Mouse (Mus musculus) MN1 (cell line): ENCODE results near the gene Gabrr1.
A peak's percentile ranks its signal among the peaks of the same experiment; 100 is the strongest.
"Not testable (repeated sequence)": the region's sequence is repeated elsewhere in the genome, so short reads cannot be mapped to it uniquely, and the experiment has no call there.

Experiments
- DNase-seq: peaks from one replicate; pipeline ENCODE4 v3.0.0-alpha.2; 2016; ENCODE audit warnings: low spot score

The Gabrr1 gene

DNA sequence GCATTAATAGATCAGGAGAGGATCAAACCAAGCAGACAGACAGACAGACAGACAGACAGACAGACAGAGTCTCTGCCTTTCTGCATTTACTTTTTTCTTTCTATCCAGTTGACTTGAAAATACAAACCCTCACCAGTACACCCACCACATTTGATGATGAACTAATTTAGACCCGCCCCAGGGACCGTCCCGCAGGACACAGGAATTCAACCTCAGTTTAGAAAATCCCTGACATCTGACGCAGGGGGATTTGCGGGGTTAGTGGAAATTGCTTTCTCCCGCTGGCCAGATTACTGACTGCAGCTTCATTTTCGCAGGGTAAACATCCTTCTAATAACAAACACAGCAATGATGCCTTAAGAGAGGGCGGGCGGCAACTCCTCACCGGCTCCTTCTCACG is at the start of gene Gabrr1:
Gene Gabrr1 (plus strand): TSS at position 301 of the 400 bp plus-strand sequence.
- DNase-seq = no peak

GRCm38 (mm10) chr4:33099118-33099694 is 33.1 kb upstream of the Gabrr1 start:
- DNase-seq = no peak

DNA sequence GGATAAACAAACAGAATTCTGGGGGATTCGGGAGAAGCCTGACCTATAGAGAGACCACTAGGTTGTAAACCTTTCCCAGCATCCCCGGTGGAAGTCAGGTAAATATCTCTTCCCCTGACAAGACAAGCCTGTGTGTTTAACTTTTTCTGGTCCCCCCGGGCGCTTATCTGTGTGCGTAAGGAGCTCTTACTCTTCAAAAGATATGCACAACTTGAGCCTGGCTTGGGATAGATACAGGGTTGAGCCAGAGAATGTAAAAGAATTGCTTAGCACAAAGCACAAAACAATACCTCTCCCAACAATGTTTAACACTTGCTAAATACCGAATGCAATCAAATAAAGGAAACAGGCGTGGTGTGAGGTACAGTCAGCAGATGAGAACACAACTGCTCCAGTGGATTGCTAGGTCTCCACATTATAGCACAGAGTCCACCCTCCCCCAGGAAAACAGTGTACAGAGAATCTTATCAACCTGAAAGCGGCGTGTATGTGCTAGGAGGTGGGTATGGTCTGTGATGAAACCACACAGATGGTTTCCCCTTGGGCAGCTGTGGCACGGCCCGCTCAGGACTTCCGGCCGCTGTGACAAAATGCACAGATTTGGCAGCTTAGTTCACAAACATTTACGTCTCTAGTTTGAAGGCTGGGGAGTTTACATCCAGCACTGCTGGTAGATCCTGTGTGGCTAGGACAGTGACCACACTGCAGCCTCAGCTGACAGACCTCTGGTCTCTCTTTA is 22.4 kb upstream of the Gabrr1 start:
- DNase-seq = no peak

DNA sequence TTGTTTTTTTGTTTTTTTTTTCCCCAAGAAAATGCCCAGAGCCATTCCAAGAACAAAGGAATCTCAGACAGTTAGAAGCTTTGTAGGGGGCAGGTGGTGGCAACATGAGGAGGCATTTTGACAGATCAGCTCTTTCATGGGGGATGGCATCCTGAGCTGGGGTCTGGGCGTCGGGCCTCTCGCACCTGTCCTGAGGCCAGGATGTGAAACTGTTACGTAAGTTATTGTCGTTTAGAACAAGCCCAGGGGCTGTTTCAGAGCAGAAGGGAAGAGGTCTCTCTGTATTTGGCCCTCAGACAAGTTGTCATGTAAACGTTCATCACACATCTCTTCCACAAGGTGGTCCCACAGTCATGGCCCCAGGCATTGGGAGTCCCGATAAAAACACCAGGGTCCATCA is 21.5 kb upstream of the Gabrr1 start:
- DNase-seq = no peak

DNA sequence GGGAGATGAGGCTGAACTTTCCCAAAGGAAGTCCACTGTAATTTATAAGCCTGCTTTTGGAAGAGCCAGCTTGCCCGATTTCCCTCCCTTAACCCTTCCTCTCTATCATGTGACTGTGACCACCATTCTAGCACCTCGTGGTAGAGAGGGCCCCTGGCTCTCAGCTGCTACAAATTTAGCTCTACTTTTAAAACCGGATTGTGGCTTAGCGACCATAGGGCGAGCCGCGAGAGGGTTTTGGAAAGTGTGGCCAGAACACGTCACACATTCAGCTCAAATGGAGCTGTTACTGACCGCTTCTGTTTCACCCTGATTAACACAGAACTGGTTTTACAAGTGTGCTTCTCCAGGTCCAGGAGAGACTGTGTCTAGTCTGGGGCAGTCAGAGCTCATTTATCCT is 21.0 kb upstream of the Gabrr1 start:
- no peak for DNase-seq

- not testable (repeated sequence) for DNase-seq
Measured at GRCm38 (mm10) chr4:33112866-33113265, 19.5 kb upstream of the Gabrr1 start.

DNA sequence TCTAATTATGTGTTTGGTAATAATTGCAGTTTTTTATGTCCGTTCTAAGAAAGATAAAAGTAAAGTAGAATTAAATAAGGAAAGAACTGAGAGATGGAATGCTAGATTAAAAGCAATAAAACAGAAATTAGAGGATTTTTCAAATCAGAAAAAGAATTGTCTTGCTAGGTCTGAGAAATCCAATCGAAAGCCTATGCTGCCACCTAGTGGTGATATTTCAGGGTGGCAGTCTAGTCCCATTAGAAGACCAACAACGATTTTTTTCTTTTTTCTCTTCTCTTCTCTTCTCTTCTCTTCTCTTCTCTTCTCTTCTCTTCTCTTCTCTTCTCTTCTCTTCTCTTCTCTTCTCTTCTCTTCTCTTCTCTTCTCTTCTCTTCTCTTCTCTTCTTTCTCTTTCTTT is 13.2 kb upstream of the Gabrr1 start:
- peak; percentile 74 for DNase-seq

GRCm38 (mm10) chr4:33124493-33124892 is 7.8 kb upstream of the Gabrr1 start:
- peak; percentile 38 for DNase-seq

- DNase-seq = peak; percentile 50
Measured at GRCm38 (mm10) chr4:33125409-33126084, 6.8 kb upstream of the Gabrr1 start.

- DNase-seq = no peak
Measured at GRCm38 (mm10) chr4:33146679-33147291, 14.5 kb downstream of the Gabrr1 start.

- DNase-seq = peak; percentile 44
Measured at GRCm38 (mm10) chr4:33147825-33148224, 15.5 kb downstream of the Gabrr1 start.

DNA sequence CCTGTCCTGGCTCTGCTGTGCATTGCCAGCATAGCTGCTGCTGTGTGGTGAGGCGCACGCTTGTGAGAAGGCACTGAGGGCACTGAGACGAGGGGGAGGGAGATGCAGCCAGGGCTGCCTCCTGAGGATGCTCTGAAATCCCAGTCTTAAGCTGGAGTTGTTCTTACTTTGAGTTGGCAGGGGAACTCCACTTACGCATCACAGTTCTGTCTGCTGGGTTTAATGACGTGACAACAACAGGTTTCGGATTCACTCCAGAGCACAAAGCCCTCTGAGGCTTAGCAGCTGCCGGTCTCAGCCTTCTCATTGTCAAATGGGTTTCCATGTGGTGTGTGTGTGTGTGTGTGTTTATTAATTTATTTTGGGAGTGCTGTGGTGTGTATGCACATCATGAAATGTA is 16.8 kb downstream of the Gabrr1 start:
- no peak for DNase-seq

DNA sequence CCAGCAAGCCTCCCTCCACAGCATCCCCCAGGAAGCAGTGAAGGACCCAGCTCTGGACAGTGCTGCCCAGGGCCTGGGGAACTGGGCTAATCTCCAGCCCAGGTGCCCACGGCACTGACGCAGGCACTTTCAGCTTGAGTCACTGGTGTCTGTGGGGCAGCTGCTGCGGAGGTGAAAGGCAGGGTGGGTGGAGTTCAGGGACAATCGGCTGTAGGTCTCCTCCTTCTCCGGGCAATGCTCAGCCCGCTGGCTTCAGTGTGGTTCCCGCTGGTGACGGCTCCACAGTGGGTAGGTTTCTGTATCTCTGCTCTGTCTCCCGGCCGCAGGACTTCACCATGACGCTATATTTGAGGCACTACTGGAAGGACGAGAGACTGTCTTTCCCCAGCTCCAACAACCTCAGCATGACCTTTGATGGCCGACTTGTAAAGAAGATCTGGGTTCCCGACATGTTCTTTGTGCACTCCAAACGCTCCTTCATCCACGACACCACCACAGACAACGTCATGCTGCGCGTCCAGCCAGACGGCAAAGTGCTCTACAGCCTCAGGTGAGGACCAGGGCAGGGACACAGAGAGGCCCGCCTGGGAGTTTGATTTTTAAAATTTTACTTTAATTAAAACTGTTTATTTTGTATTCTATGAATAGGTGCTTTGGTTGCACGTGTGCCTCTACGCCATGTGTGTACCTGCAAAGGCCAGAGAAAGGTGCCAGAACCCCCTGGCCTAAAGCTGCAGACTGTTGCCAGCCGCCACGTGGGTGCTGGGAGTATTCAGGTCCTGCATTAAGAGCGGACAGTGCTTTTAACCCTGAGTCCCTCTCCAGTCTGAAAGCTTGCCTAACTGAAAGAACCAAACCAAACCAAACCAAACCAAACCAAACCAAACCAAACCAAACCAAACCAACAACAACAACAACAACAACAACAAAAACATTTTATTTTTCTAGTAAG is 20.0 kb downstream of the Gabrr1 start:
- DNase-seq = no peak

- DNase-seq = no peak
Measured at GRCm38 (mm10) chr4:33183477-33183876, 51.2 kb downstream of the Gabrr1 start.

DNA sequence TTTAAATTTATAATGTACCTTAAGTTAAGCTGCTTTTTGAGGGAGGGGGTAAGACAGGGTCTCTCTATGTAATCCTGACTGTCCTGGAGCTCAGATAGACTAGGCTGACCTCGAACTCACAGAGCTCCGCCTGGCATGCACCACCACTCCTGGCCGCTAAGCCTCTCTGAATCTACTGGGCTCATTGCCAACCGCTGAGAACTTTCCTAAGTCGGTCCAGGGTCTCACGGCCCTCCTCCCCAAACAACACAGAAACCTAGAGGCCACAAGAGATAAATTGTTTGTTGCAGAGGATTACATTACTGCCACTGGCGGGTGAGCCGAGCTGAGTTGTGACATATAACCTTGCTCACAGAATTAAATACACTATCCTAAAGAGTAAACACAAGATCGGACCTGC is 55.8 kb downstream of the Gabrr1 start:
- peak; percentile 77 for DNase-seq

GRCm38 (mm10) chr4:33188781-33189734 is 56.7 kb downstream of the Gabrr1 start:
- DNase-seq = peak; percentile 94

DNA sequence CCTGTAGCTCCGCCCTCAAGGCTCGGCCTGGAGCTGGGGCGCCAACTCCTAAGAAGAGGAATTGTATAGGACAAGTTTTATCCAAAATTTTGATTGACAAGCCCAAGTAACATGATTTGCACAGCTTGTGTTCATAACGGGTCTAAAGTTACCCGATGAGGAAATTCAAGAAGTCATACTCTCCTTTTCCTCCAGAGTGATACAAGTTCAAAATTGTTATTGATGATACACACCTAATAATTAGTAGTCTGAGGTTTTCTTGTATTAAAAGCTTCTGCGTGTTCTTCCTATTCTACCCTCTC is 57.4 kb downstream of the Gabrr1 start, which contains the start of gene Pm20d2:
Gene Pm20d2 (minus strand): TSS at position 3 of the 302 bp plus-strand sequence.
- no peak for DNase-seq

- no peak for DNase-seq
Measured at GRCm38 (mm10) chr4:33198117-33198516, 65.8 kb downstream of the Gabrr1 start.

DNA sequence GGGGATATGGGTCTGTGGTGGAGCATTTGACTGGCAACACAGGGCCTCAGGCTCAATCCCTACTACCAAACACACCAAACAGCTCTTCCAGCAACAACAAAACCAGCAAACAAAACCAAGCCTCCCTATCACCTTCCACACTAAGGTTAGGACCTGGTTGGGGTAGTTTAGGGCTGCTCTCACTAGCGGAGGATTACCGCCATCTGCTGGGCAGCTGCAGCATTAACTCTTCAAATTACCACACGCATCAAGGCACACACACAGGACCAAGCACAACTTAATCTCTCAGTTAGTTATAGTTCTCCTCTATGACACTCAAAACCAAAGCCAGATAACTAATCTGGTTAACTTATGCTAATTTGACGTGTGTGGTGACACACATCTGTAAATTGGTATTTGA is 72.4 kb downstream of the Gabrr1 start:
- DNase-seq = peak; percentile 45

DNA sequence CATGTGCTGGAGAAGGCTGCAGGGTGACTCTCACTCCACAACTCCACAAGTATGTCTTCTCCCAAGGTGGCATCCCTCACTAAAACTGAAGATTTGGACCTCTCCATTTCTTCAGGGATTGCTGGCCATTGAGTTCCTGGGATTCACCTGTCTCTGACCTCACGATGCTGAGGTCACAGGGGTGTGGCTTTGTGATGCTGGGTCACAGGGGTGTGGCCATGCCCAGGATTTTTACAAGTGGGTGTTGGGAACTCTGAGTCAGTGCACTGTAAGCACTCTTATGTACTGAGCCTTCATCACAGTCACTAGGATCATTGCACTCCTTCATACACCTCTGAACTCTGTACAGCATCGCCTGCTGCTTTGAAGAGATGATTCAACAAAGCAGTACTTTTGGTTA is 75.2 kb downstream of the Gabrr1 start:
- no peak for DNase-seq
